In genomic region chr7:36706636-36707035, GRCm38 (mm10) we compare ENCODE assay signal across 7 mouse cellular contexts. TPM values are rescaled to one million over a fixed set of nuclear protein-coding genes. Genes with fewer than 3 reads are reported as not detected.
DNase-seq lines count a peak whose midpoint lies in the region; ATAC-seq lines count a peak whose summit lies in the region.

No protein-coding gene starts in this region.

- no peaks in the 10 kb centered on the region for H3K36me3 ChIP-seq in lung, embryonic 15.5 days
- H3K36me3 ChIP-seq in forebrain, embryonic 12.5 days (replicated peaks) = peaks cover 3% of the 10 kb centered on the region; the same call in 1 of the 2 replicates
- H3K36me3 ChIP-seq in hindbrain, embryonic 13.5 days = peaks cover 4% of the 10 kb centered on the region; the same call in 1 of the 2 replicates
- H3K36me3 ChIP-seq in neural tube, embryonic 11.5 days (ENCODE audit: control insufficient read depth, insufficient read depth, low read length) = no peaks in the 10 kb centered on the region

- no peaks in the 10 kb centered on the region for H3K9me3 ChIP-seq in lung, embryonic 15.5 days
- H3K9me3 ChIP-seq in forebrain, embryonic 12.5 days = no peaks in the 10 kb centered on the region
- H3K9me3 ChIP-seq in hindbrain, embryonic 13.5 days = no peaks in the 10 kb centered on the region
- H3K9me3 ChIP-seq in neural tube, embryonic 11.5 days (ENCODE audit: control insufficient read depth, low read length) = no peaks in the 10 kb centered on the region

- H3K4me1 ChIP-seq in lung, embryonic 15.5 days = peaks cover 41% of the 10 kb centered on the region
- H3K4me1 ChIP-seq in forebrain, embryonic 12.5 days = peaks cover 53% of the 10 kb centered on the region
- H3K4me1 ChIP-seq in hindbrain, embryonic 13.5 days (replicated peaks) = peaks cover 79% of the 10 kb centered on the region
- H3K4me1 ChIP-seq in neural tube, embryonic 11.5 days (ENCODE audit: control insufficient read depth, insufficient read depth, low read length) = peaks cover 56% of the 10 kb centered on the region

- no peaks in the 10 kb centered on the region for H3K27me3 ChIP-seq in lung, embryonic 15.5 days
- 0 out of 2 replicates have a peak, but pooled peaks cover 5% of the 10 kb centered on the region for H3K27me3 ChIP-seq in forebrain, embryonic 12.5 days
- no peaks in the 10 kb centered on the region for H3K27me3 ChIP-seq in hindbrain, embryonic 13.5 days
- H3K27me3 ChIP-seq in neural tube, embryonic 11.5 days (ENCODE audit: control insufficient read depth, insufficient read depth, low read length) = no peaks in the 10 kb centered on the region

- no peak overlapping the region for H3K9ac ChIP-seq in lung, embryonic 15.5 days
- peak overlapping the region; percentile 1; the same call in 1 of the 2 replicates for H3K9ac ChIP-seq in forebrain, embryonic 12.5 days
- peak overlapping the region; percentile 71 for H3K9ac ChIP-seq in hindbrain, embryonic 13.5 days
- H3K9ac ChIP-seq in neural tube, embryonic 11.5 days (ENCODE audit: low read length) = peak overlapping the region; percentile 10; the same call in 1 of the 2 replicates

- H3K4me3 ChIP-seq in lung, embryonic 15.5 days = no peak overlapping the region
- no peak overlapping the region for H3K4me3 ChIP-seq in forebrain, embryonic 12.5 days (replicated peaks)
- peak overlapping the region; percentile 20 for H3K4me3 ChIP-seq in hindbrain, embryonic 13.5 days
- no peak overlapping the region for H3K4me3 ChIP-seq in neural tube, embryonic 11.5 days (ENCODE audit: low read depth, low read length)

- 0 out of 2 replicates have a peak overlapping the region, but pooled peaks have one; percentile 5 for H3K27ac ChIP-seq in lung, embryonic 15.5 days
- peak overlapping the region; percentile 78 for H3K27ac ChIP-seq in forebrain, embryonic 12.5 days
- peak overlapping the region; percentile 93 for H3K27ac ChIP-seq in hindbrain, embryonic 13.5 days
- peak overlapping the region; percentile 67 for H3K27ac ChIP-seq in neural tube, embryonic 11.5 days (ENCODE audit: low read depth, low read length)

- no peak overlapping the region for H3K4me2 ChIP-seq in lung, embryonic 15.5 days
- H3K4me2 ChIP-seq in forebrain, embryonic 12.5 days = peak overlapping the region; percentile 31
- peak overlapping the region; percentile 56 for H3K4me2 ChIP-seq in hindbrain, embryonic 13.5 days
- peak overlapping the region; percentile 14 for H3K4me2 ChIP-seq in neural tube, embryonic 11.5 days (ENCODE audit: low read depth)

- ATAC-seq in lung, embryonic 15.5 days (ENCODE audit: borderline replicate concordance, extremely low read depth, low FRiP score, low TSS enrichment) = no peak
- peak; percentile 20; the same call in 1 of the 2 replicates for ATAC-seq in forebrain, embryonic 12.5 days (ENCODE audit: low FRiP score)
- ATAC-seq in hindbrain, embryonic 13.5 days (ENCODE audit: low FRiP score) = peak; percentile 46; the same call in 1 of the 2 replicates
- no peak for ATAC-seq in neural tube, embryonic 11.5 days (ENCODE audit: insufficient read depth, low FRiP score, low TSS enrichment)
- no peak for ATAC-seq in inflammation-experienced regulatory T-cells, adult 6 months

- WGBS in lung, embryonic 15.5 days = 20% methylated on average over 8 of the region's 10 CpGs
- WGBS in forebrain, embryonic 12.5 days = 30% methylated on average over 6 of the region's 10 CpGs
- 18% methylated on average over 6 of the region's 10 CpGs for WGBS in hindbrain, embryonic 13.5 days
- WGBS in neural tube, embryonic 11.5 days = 17% methylated on average over 9 of the region's 10 CpGs

- no peak for DNase-seq in lung, postnatal 25 days (ENCODE audit: low spot score)
- DNase-seq in neural tube, embryonic 11.5 days (ENCODE audit: low spot score) = peak; percentile 42
- no peak for DNase-seq in retina, postnatal 1 day

RNA-seq across cellular contexts. Expression of gene Tshz3, which starts 8.7 kb away (rescaled TPM):
- 10.0 and 10.9 TPM in 2 replicates for polyA plus RNA-seq in lung, embryonic 15.5 days (2015; fragmentation: Nextera tagmentation; extraction: Ambion mirVana)
- polyA plus RNA-seq in forebrain, embryonic 12.5 days (2016; fragmentation: Nextera tagmentation; extraction: Ambion mirVana) = 9.9 and 12.6 TPM in 2 replicates
- 37.1 and 39.9 TPM in 2 replicates for polyA plus RNA-seq in hindbrain, embryonic 13.5 days (2015; fragmentation: Nextera tagmentation; extraction: Ambion mirVana)
- polyA plus RNA-seq in neural tube, embryonic 11.5 days (2014; fragmentation: Nextera tagmentation; extraction: Ambion mirVana) = 15.2 and 16.3 TPM in 2 replicates
- polyA plus RNA-seq in inflammation-experienced regulatory T-cells, adult 6 months (2017; shearing (Covaris generic)) = under 1 TPM in 1 of 3 experiments, not detected in 2; 0.14 TPM

Comparison
In these comparisons a context has a peak if more than half of its experiments do, and no peak if none do; other contexts are left out.
1. ATAC-seq: peak in forebrain, embryonic 12.5 days (single experiment) and hindbrain, embryonic 13.5 days (single experiment); none in lung, embryonic 15.5 days (single experiment), neural tube, embryonic 11.5 days (single experiment) and inflammation-experienced regulatory T-cells, adult 6 months (single experiment).
2. H3K27ac ChIP-seq: peak in every context shown above with its lines; median percentile 93 in hindbrain, embryonic 13.5 days; 78 in forebrain, embryonic 12.5 days; 67 in neural tube, embryonic 11.5 days; 5 in lung, embryonic 15.5 days.